Mouse (Mus musculus) 3134 (cell line): Measurements from ENCODE around the gene Efcab6.
"Not testable (repeated sequence)": the region's sequence is repeated elsewhere in the genome, so short reads cannot be mapped to it uniquely, and the experiment has no call there.

Source experiments
- DNase-seq: peaks from one replicate; pipeline ENCODE4 v3.0.0-alpha.2; 2011; ENCODE audit warnings: low spot score; ENCODE audit not compliant: insufficient read length; ENCODE audit errors: extremely low read depth

Efcab6 gene

DNA sequence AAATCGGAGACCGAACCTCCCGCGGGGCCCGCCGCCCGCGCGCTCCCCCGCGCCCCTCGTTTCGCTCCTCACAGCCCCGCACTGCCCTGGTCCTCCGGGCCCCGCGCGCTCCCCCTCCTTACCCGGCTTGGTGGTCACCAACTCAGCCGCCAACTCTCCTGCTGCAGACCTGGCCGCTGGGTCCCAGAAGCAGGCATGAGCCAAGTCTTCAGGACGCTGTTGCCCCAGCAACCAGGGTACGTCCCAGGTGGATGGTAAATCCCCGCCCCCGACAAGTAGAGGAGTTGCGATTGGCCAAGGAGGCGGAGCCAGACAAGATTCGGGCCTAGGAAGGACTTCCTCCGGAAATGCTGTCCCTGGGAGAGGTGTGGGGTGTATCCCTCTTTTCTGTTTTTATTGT, at the start of gene Efcab6:
Gene Efcab6 (minus strand): TSS at position 240 of the 400 bp plus-strand sequence.
- DNase-seq, result no peak

DNA sequence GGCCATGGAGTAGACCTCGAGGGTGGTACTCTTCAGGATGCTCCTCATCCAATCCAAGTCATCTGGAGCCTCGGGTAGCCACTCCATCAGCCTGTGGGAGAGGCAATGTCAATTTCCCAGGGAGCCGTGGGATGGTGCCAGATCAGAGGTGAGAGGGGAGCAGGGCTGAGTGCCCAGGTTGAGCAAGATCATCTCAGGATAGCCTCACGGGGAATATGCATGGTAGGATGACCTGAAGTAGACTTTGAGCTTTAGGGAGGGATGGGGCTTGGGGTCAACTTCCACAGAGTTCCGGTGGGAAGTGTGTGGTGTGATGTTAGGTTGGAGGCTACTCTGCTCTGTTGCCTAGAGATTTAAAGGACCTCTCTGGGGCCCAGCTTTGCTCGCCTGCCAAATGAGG, 48.7 kb upstream of the Efcab6 start:
- DNase-seq, result no peak

DNA sequence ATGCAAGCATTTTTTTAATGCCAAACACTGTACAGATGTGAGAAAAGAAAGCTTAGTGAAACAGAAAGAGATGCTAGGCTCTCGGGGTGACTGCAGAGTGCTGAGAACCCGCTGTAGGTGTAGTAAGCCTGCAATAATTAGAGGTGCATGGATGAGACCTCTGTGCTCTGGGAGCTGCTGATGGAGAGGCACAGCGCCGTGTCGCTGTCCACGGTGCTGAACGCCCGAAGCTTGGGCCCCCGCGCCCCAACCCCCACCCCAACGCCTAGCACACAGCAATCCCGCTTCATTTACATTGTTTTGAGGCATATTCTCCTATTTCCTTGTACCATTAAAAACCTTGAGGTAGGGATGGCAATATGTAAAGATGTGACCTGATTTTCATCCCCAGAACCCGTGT, 43.7 kb upstream of the Efcab6 start:
- DNase-seq, result no peak

GRCm38 (mm10) chr15:84105924-84106500, 40.8 kb upstream of the Efcab6 start:
- no peak for DNase-seq

- no peak for DNase-seq
Measured at GRCm38 (mm10) chr15:84105105-84105923, 40.1 kb upstream of the Efcab6 start, which contains the start of gene Sult4a1. Gene Sult4a1 (minus strand): TSS chr15:84105754.

GRCm38 (mm10) chr15:84104626-84105025, 39.4 kb upstream of the Efcab6 start:
- no peak for DNase-seq

DNA sequence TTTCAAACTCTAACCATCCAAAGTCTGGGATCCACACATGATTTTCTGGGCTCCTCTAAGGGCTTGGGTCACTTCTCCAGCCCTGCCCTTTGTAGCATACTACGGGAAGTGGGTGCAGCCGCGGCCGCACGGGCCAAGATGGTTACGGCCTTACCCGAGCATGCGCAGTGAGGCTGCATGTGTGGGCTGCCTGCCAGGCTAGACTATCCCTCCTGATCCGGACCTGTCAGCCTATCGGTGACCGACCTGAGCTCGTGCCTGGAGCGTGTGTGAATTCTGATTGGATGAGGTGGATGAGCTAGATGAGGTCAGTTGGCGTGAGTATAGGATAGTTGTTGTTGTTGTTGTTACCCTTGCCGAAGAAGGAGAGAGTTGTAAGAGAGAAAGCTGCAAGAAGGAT, 32.4 kb upstream of the Efcab6 start:
- not testable (repeated sequence) for DNase-seq

DNA sequence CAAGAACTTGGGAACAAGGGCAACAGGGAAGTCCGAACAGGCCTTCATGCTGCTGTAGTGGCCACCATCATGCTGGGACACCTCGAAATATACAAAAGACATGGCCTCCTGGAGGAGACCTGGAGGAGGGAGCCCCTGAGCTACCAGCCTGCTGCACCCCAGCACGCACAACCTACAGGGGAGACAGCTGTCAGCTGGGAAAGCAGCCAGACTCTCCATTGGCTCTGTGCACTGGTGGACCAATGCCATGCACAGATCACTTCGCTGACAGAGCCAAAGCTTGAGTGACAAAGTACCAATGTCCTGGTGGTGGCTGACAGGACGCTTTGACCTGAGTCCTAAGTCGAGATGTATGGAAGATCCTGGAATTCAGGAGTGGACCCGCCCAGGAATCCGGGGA, 30.9 kb upstream of the Efcab6 start:
- DNase-seq, result no peak

- no peak for DNase-seq
Measured at GRCm38 (mm10) chr15:84094921-84095320, 29.7 kb upstream of the Efcab6 start.

DNA sequence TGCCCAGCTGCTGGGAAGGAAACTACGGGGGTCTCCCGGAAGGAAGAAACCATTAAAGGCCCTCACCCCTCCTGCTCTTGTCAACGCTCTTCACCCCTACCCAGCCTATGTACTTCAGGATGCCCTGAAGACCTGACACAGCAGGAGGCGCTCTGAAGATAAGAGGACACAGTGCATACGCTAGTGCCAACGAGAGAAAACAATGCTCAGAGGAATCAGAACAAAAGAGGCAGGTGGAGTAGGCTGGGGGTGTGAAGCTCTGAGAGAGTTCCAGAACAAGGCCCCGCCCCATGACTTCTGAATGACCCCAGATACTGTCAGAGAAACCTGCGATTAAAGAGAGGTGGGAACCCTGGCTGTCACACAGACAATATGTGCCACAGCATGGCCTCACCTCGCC, 21.6 kb upstream of the Efcab6 start:
- DNase-seq, result no peak

GRCm38 (mm10) chr15:84086364-84086763, 21.2 kb upstream of the Efcab6 start:
- no peak for DNase-seq

DNA sequence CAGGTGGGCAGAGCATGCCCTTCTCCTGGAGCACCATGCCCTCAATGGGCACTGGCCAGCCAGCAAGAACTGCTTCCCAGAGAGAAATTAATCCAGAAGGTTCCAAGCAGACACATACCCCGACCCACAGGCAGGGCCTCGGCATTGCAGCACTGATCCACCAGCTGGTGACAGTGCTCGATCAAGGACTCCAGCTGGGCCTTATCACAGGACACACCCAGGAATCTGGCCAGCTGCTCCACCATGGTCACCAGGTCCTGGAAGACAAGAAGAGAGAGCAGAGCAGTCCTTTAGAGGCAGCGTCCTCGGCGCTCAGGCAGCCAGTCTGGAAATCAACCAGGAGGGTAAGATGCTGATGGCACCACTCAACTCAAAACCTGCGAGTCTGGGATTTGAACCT, 14.9 kb upstream of the Efcab6 start:
- no peak for DNase-seq

- DNase-seq, result no peak
Measured at GRCm38 (mm10) chr15:84079519-84079918, 14.3 kb upstream of the Efcab6 start.

- DNase-seq, result no peak
Measured at GRCm38 (mm10) chr15:84078667-84079066, 13.5 kb upstream of the Efcab6 start.

GRCm38 (mm10) chr15:84077151-84077550, 12.0 kb upstream of the Efcab6 start:
- DNase-seq, result no peak

DNA sequence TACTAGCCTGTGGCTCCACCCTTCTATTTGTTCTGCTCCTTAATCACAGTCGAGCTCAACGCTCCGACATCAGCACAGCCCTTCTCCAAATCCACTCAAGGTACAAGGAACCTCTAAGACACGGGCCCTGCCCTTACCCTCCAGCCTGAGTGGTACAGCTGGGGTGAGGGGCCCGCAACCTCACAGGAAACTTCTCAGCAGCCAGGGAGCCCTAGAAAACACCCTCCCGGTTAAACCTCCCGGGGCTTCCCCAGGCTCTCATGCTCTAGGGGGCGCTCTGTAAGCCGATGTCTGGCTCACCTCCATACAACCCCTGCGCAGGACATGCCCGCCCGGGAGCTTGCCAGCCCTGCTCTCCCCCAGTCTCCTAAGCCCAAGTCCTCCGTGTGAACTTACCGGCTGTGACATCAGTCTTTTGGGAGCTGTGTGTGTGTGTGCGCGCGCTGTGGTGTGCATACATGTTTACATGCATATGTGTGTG, 9.6 kb upstream of the Efcab6 start:
- no peak for DNase-seq

DNA sequence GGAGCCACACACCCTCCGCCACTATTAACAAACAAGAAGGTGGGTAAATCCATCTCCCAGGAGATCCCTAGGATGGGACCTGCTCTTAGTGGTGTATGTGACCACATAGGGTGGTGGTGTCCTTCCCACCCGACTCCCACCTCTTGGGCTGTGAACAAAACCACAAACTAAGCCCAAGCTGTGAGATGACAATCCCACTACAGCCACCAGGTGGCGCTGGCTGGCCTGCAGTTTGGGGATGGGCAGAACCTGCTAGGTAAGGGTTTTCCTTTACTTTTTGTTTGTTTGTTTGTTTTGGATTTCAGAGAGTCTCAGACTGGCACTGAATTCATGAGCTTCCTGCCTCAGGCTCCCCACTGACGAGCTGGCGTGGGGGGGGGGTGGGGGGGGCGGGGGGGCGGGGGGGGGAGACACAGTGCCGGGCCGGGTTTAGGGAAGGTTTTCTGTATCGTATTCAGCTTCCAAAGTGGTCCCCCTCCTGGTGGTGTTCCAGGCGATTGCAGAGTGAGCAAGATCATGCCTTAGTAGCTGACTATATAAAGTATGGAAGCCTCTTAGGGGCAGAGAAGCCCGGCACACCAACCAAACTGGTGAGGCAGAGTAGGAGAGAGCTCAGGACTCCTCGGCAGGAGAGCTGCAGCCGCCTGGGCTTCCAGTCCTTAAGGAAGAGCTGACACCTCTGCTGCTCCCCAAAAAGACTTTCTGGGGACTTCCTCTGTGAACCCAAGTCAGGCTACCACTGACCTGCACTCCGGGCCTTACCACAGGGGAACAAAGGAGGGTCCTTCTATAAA, 8.9 kb upstream of the Efcab6 start:
- DNase-seq, result no peak

DNA sequence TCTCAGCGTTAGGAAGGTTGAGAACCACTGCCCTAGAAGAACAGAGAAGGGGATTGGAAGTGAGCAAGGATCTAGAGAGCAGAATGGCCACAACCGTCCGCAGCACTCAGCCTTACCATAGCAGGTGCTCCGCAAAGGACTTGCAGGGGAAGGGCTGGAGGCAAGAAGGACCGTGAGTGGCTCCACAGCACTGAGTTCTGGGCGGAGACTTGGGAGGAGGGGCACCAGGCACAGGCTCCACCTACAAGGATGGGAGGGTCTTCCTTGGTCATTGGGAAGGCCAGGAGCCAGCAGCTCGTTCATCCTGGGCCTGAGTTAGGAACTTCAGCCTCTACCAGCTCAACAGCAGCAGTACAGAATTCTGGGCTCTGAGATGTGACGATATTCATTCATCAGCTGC, 7.9 kb upstream of the Efcab6 start:
- DNase-seq, result no peak

DNA sequence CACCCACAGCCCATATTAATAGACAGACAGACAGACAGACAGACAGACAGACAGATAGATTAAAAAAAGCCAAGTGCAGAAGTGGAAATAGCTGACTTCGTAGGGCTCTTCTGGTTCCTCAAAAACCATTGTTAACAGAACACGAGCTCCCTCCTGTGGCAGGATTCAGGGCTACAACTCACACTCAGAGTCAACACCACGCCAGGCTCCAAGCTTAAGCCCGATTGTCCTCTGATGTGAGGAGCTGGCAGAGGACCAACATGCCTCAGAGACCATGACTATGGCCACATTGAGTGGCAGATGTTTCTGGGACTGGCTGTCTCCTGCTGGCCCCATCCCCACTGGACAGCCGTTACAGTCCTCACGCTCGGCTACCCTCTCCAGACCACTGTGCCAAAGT, 7.0 kb upstream of the Efcab6 start:
- no peak for DNase-seq

DNA sequence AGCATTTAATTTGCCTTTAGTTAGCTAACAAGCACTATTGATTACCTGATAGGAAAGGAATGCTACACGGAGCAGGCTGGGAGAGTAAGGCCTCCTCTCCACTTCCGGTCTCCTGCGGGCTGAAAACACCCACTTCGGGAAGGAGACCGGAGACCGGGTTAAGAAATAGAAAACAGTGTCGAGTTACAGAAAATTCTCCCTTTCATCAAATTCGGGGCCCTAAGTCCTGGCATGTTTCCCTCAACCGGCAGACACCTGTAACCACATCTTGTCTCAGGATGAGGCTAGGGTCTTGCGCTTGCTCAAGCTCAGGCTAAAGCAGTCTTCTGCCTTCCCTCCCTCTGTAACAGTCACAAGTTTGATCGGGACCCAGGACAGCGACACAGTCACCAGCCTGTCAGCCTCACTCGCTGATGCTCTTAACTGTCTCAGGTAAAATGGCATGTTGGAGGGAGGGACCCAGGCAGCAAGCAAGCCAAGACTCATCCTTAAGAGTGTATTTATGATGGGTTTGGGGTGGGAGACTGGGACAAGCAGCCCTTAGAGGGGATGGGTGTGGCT, 5.0 kb upstream of the Efcab6 start:
- no peak for DNase-seq

DNA sequence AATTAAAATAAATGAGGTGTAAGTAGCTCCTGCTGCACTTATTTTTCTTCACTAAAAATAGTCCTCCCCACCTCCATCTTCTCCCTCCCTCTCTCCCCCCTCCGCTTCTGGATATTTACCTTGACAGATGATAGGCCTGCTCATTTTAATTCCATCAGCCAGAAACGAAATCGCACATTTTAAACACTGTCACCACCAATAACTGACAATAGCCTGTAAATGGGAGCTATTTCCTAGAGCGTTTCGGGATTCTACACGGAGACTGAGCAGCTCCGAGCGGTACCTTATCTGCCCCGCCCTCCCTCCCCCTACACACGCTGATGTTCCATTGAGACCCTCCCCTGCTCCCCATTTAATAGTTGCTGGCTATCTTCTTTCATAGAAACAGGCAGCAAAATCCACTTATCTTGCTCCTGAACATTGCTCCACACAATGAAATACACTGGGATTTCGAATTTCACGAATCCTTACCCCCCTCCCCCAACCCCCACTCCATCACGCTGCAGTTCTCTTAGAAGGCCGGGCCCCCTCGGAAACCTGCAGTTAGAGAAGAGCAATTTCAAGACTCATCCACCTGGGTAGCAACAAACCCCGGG, 4.4 kb upstream of the Efcab6 start:
- no peak for DNase-seq
